Mouse (Mus musculus): Measurements from ENCODE around the gene Pkdcc. TPM values are rescaled to one million over a fixed set of nuclear protein-coding genes. Genes with fewer than 3 reads are reported as not detected.

Gene Pkdcc
- polyA plus RNA-seq, 1 experiment from 2014 or later: 25.3 TPM

DNA sequence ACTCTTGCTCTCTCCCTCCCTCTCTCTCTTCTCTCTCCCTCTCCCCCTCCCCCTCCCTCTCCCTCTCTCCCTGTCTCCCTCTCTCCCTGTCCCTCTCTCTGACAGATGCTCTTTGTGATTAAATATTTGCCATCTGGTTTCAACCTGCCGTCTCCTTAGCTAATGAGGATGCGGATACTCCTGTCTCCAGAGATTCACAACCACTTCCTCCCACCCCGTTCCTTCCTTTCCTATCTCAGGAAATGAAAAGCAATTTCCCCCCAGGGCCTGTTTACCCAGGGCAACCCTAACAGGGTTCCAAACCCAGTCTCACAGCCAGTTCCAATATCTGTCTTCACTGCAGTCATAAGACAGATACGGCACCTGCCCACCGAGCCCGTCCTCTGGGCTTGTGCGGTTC lies 31.0 kb downstream of the Pkdcc start:
- no peaks in the 10 kb centered on the region for H3K9me3 ChIP-seq (ENCODE audit: low read depth, low read length)
- ATAC-seq (ENCODE audit: insufficient read depth) (no peak), DNase-seq (no peak)
- WGBS: 34% methylated on average over 7 of the region's 7 CpGs
- H3K4me3 ChIP-seq (ENCODE audit: low read depth, low read length): no peak overlapping the region
- no peak overlapping the region for H3K9ac ChIP-seq
- no peak overlapping the region for H3K27ac ChIP-seq (ENCODE audit: low read depth)
- 0 out of 2 replicates have a peak overlapping the region, but pooled peaks have one; percentile 15 for H3K4me2 ChIP-seq
- no peaks in the 10 kb centered on the region for H3K36me3 ChIP-seq (ENCODE audit: insufficient read depth)
- TF ChIP-seq CTCF (IDR thresholded peaks at IDR 0.05; ENCODE audit: low read depth): no peak
- H3K27me3 ChIP-seq (ENCODE audit: insufficient read depth, low read length): no peaks in the 10 kb centered on the region
- 0 out of 2 replicates have a peak, but pooled peaks cover 5% of the 10 kb centered on the region for H3K4me1 ChIP-seq (ENCODE audit: insufficient read depth)

DNA sequence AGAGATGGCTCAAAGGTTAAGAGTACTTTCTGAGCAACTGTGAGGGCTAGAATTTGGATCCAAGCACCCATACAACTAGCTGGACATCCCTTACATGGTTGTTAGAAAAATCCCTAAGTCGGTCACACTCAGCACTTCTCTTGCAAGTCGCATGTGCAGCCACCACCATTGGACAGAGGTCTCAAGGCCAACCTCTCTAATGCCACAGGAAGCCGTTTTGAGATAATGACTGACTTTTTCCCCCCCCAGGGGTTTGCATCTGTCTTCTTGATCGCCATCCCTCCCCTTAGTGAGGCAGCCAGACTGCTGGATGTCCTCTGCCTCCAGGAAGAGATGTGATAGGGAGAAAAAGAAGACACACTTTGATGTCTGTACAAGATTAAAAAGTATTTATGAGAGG lies 32.1 kb downstream of the Pkdcc start:
- WGBS: 46% methylated on average over 4 of the region's 4 CpGs
- Histone ChIP-seq H3K27ac (ENCODE audit: low read depth) (no peak overlapping the region), H3K9me3 (ENCODE audit: low read depth, low read length) (no peaks in the 10 kb centered on the region), H3K4me3 (ENCODE audit: low read depth, low read length) (no peak overlapping the region), H3K4me1 (ENCODE audit: insufficient read depth) (0 out of 2 replicates have a peak, but pooled peaks cover 5% of the 10 kb centered on the region), H3K36me3 (ENCODE audit: insufficient read depth) (no peaks in the 10 kb centered on the region), H3K27me3 (ENCODE audit: insufficient read depth, low read length) (no peaks in the 10 kb centered on the region), H3K4me2 (no peak overlapping the region), H3K9ac (no peak overlapping the region)
- ATAC-seq (ENCODE audit: insufficient read depth) (no peak), DNase-seq (no peak)
- no peak for TF ChIP-seq CTCF (IDR thresholded peaks at IDR 0.05; ENCODE audit: low read depth)

DNA sequence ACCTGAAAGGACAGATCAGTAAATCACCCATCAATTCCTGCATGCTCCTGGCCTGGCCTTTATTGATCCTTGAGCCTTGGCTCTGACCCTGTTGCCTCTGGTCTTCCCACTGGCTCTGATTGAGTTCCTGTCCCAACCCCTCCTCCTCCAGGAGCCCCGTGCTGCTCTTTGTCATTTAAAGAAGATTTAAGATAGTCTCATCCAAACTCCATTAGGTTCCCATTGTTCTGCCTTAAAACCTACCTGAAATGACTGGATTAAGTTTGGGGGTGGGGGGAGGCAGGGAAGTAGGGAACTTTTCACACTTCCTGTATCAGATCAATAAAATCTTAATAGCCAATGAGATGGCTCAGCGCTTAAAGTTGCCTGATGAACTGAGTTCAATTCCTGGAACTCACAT lies 33.4 kb downstream of the Pkdcc start:
- WGBS: 60% methylated on average over 2 of the region's 2 CpGs
- Histone ChIP-seq H3K4me3 (ENCODE audit: low read depth, low read length) (no peak overlapping the region), H3K36me3 (ENCODE audit: insufficient read depth) (no peaks in the 10 kb centered on the region), H3K27ac (ENCODE audit: low read depth) (no peak overlapping the region), H3K4me2 (no peak overlapping the region), H3K4me1 (ENCODE audit: insufficient read depth) (0 out of 2 replicates have a peak, but pooled peaks cover 5% of the 10 kb centered on the region), H3K27me3 (ENCODE audit: insufficient read depth, low read length) (no peaks in the 10 kb centered on the region), H3K9me3 (ENCODE audit: low read depth, low read length) (no peaks in the 10 kb centered on the region), H3K9ac (no peak overlapping the region)
- ATAC-seq (ENCODE audit: insufficient read depth) (no peak), DNase-seq (no peak)
- TF ChIP-seq CTCF (IDR thresholded peaks at IDR 0.05; ENCODE audit: low read depth): no peak

DNA sequence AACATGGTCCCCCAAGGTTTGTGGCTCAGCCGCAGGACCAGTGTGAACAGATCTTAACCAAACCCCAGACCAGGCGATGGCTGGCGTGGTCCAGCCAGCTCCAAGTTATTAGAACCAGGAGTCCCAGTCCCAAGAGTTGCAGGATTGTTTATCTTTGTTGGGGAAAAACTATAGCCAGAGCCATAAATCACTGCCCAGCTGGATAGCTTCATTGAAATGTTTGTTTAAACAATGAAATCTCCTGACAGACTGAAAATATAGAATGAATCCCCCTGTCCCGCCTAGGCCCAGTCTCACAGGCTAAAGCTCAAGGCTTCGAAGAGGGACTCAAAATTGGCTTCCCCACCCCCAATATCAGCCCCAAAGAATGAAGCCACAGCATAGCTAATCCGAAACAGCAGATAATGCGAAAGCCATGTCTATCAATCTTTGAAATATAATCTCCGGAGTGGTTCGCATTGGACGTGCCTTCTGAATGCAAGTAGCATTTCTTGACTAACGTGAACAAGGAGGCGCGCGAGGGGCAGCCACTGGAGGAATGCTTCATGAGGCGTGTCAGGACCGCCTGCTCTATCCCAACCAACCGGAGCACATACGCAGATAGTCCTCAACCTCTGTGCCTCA lies 35.9 kb downstream of the Pkdcc start:
- TF ChIP-seq CTCF (IDR thresholded peaks at IDR 0.05; ENCODE audit: low read depth): no peak
- Histone ChIP-seq H3K4me1 (ENCODE audit: insufficient read depth) (0 out of 2 replicates have a peak, but pooled peaks cover 5% of the 10 kb centered on the region), H3K27me3 (ENCODE audit: insufficient read depth, low read length) (no peaks in the 10 kb centered on the region), H3K9ac (no peak overlapping the region), H3K9me3 (ENCODE audit: low read depth, low read length) (no peaks in the 10 kb centered on the region; the same call in 1 of the 2 replicates), H3K27ac (ENCODE audit: low read depth) (no peak overlapping the region), H3K36me3 (ENCODE audit: insufficient read depth) (no peaks in the 10 kb centered on the region), H3K4me3 (ENCODE audit: low read depth, low read length) (no peak overlapping the region), H3K4me2 (no peak overlapping the region)
- ATAC-seq (ENCODE audit: insufficient read depth): 0 out of 2 replicates have a peak, but pooled peaks have one; percentile 19
- WGBS: 44% methylated on average over 18 of the region's 18 CpGs
- peak; percentile 87 for DNase-seq

DNA sequence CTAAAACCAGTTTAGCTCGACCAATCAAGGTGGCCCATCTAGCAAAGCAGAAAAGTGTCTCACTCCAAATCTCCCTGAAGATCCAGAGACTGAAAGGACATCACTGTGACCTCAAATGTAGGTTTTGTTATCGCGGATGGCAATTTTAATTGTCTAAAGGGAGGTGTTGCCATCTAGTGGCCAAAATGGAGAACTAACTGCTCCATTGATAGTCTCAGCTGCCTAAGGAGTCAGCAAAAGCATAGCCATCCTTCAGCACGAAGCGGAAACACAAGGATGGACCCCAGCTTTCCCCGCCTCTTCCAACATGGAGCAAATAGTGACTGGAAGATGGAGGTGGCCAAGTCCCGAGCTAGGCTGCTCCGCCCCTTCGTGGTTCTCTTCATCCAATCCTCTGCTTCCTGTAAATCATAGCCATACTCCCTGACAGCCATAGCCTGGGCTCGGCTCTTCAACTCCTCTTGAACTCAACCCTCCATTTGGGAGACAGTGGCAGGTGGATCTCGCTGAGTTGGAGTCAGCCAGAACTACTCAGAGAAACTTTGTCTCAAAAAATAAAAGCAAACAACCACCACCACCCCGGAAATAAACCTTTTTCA lies 38.1 kb downstream of the Pkdcc start:
- Histone ChIP-seq H3K27me3 (ENCODE audit: insufficient read depth, low read length) (no peaks in the 10 kb centered on the region), H3K27ac (ENCODE audit: low read depth) (no peak overlapping the region), H3K9ac (no peak overlapping the region), H3K4me1 (ENCODE audit: insufficient read depth) (0 out of 2 replicates have a peak, but pooled peaks cover 5% of the 10 kb centered on the region), H3K4me2 (no peak overlapping the region), H3K36me3 (ENCODE audit: insufficient read depth) (no peaks in the 10 kb centered on the region), H3K9me3 (ENCODE audit: low read depth, low read length) (no peaks in the 10 kb centered on the region; the same call in 1 of the 2 replicates), H3K4me3 (ENCODE audit: low read depth, low read length) (no peak overlapping the region)
- 25% methylated on average over 12 of the region's 12 CpGs for WGBS
- ATAC-seq (ENCODE audit: insufficient read depth) (peak; percentile 60), DNase-seq (peak; percentile 92)
- peak; percentile 95 for TF ChIP-seq CTCF (IDR thresholded peaks at IDR 0.05; ENCODE audit: low read depth)

DNA sequence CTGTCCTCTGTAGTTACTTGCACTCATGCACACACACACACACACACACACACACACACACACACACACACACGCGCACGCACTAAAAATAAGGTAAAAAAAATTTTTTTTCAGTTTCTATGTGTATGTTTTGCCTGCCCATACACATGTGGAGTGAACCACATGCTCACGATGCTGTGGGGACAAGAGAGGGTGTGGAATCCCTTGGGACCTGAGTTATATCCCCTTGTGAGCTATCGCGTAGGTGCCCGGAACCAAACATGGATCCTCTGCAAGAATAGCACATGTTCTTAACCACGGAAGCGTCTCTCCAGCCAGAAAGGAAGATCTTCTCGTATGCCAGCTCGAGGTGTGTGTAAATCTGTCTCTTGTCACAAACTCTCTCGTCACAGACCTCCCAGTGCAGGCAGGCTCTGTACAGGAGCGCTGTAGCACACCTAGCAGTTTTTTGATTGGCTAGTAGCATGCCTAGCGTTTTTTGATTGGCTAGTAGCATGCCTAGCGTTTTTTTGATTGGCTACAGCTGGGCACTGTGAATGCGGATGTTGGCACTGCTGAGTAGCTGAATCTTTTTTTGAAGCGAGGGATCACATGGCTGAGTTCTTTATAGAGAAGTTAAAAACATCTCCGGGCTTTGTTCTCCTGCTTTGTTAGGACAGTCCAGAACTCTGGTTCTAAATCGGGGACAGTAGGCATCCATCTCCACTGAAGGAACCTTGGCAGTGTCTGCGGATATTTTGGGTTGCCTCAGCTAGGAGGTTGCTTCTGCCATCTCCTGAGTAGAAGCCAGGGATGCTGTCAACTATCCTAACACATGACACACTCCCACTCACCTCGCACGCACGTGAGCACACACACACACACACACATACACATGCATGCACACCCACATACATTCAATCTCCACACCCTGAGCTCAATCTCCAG lies 52.4 kb downstream of the Pkdcc start:
- H3K9ac ChIP-seq: no peak overlapping the region
- DNase-seq: peak; percentile 95
- H3K27me3 ChIP-seq (ENCODE audit: insufficient read depth, low read length): no peaks in the 10 kb centered on the region; the same call in 1 of the 2 replicates
- no peak overlapping the region for H3K27ac ChIP-seq (ENCODE audit: low read depth)
- ATAC-seq (ENCODE audit: insufficient read depth): peak; percentile 97
- 40% methylated on average over 23 of the region's 23 CpGs for WGBS
- no peak for TF ChIP-seq CTCF (IDR thresholded peaks at IDR 0.05; ENCODE audit: low read depth)
- H3K4me2 ChIP-seq: peak overlapping the region; percentile 60
- no peaks in the 10 kb centered on the region for H3K9me3 ChIP-seq (ENCODE audit: low read depth, low read length)
- no peaks in the 10 kb centered on the region for H3K4me1 ChIP-seq (ENCODE audit: insufficient read depth)
- no peaks in the 10 kb centered on the region for H3K36me3 ChIP-seq (ENCODE audit: insufficient read depth)
- peak overlapping the region; percentile 25 for H3K4me3 ChIP-seq (ENCODE audit: low read depth, low read length)
